Mouse (Mus musculus): ENCODE measurements around the gene Prr5.
A peak's percentile ranks its signal among the peaks of the same experiment; 100 is the strongest.
"Not testable (repeated sequence)": the region's sequence is repeated elsewhere in the genome, so short reads cannot be mapped to it uniquely, and the experiment has no call there.

Gene Prr5

GRCm38 (mm10) chr15:84714730-84715129 is 45.3 kb downstream of the Prr5 start:
- DNase-seq = peak; percentile 70

GRCm38 (mm10) chr15:84715132-84715531 is 45.7 kb downstream of the Prr5 start:
- no peak for DNase-seq

DNA sequence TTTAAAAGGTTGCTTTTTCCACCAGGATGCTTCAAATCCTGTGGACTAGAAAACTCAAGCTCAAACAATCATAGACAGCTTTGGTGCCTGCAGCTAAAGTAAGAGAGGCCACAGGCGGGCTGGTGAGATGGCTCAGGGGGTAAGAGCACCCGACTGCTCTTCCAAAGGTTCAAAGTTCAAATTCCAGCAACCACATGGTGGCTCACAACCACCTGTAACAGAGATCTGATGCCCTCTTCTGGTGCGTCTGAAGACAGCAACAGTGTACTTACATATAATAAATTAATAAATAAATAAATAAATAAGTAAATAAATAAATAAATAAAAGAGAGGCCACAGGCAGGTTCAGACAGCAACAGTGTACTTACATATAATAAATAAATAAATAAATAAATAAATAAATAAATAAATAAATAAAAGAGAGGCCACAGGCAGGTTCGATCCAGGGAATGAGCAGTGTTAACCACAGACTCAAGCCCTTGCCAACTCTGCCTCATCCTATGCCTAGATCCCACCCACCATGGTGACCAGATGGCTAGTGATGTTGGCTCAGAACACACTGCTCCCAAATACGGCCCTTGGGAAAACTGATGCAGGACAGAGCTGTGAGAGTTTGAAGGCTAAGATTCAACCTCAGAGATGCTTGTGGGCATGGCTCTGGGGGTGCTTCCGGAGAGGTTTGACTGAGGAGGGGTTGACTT is 48.3 kb downstream of the Prr5 start:
- not testable (repeated sequence) for DNase-seq

GRCm38 (mm10) chr15:84718785-84719184 is 49.4 kb downstream of the Prr5 start:
- no peak for DNase-seq

GRCm38 (mm10) chr15:84719791-84720190 is 50.4 kb downstream of the Prr5 start, which contains the start of gene Arhgap8:
Arhgap8 (plus strand) TSS chr15:84720052.
- DNase-seq = peak; percentile 55

DNA sequence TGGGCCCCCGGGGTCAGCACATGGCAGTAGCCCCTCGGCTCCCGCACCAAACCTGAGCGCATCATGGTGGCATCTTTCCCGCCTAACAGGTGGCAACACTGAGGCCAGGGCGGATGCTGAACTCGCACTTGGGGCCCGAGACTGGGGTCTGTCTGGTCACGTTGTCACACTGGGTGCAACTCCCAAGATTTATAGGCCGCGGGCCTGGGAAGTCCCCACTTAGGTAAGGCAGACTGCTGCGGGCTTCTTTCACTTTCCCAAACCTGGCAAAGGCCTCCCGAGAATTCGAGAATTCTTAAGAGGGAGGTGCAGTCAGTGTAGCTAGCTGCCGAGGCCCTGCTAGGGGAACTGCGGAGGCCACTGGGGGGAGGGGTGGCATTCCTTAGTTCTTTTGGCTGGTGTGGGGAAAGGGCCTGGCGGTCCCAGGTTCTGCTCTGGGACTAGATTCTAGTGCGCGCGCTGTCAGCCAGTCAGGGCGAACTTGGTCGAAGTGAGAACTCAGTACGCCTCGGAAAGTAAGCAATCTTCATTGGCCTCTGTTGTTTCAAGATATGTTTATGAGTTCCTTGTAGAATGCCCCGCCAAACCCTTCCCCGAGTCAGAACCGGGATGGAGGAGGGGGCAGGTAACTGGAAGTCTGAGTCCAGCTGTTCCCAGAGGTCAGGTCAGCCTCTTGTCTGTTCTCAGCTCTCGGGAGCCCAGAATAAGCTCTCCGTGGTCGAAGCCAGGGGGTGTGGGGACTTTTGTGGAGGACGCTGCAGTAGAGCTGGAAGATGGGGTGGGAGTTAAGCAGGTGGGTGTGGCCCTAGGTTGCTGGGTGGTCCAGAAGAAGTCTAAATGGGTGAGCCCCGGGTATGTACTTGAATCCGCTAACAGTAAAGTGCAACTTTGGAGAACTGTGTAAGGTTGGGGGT is 51.1 kb downstream of the Prr5 start:
- DNase-seq = no peak

DNA sequence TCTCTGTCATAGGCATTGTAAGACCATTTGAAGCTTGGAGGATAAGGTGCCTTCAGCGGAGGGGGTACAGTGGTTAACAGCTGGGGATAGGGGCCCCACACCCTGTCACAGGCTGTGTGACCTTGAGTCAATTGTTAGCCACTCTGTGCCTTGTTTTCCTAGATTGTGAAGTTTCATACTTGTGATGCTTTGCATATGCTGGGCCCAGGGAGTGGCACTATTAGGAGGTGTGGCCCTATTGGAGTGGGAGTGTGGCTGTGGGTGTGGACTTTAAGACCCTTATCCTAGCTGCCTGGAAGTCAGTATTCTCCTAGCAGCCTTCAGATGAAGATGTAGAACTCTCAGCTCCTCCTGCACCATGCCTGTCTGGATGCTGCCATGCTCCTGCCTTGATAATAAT is 54.2 kb downstream of the Prr5 start:
- DNase-seq = not testable (repeated sequence)

DNA sequence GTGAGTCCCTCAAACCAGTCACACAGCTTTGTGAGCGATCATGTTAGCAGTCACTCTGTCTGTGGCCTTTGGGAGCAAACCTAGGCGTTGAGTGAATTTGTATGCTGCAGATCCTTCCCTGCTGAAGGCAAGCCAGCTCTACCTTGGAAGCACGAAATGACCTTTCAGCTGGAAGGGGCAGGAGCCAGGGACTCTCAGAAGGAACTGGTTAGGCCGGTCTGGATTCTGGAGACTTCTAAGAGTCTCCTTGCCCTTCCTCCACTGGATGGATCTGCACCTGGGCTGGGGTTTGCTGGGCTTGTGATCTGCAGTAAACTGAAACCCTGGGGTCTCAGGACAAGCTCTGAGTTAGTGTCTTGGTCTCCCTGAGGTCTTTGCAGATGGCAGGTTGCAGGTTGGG is 54.8 kb downstream of the Prr5 start:
- DNase-seq = no peak

DNA sequence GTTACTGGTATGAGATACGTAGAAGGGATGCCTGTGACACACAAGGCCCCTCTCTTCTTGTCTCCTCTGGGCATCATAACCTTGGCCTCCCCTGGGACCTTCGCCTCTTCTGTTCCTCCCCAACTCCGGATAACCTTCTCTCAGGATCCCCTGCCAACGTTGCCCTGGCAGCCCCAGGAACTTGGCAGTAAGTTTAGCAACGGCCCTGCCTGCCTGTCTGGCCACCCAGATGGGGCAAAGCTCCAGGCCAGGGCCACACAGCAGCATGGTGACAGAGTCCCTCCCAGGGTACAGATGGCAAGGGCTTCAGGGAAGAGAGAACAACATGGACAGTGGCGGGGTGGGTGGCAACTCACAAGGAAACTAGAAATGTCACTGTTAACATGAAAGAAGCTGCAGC is 60.3 kb downstream of the Prr5 start:
- DNase-seq = no peak

DNA sequence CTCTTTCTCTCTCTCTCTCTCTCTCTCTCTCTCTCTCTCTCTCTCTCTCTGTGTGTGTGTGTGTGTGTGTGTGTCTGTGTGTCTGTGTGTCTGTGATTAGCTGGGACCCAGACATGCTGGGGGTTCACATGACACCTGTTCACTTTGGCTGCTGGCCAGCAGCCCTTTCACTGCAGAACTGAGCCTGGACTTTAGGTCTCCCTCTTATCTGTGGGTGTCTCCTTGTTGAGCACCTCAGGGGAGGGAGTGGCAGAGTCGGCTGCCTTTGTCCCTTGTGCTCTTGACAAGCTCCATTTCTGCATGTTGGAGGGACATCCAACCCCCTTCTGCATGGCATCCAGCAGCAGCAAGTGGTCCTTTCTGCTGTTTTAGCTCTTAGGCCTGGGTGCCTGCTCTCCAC is 61.5 kb downstream of the Prr5 start:
- no peak for DNase-seq

- no peak for DNase-seq
These were observed 62.4 kb downstream of the Prr5 start for GRCm38 (mm10) chr15:84731676-84732424.

GRCm38 (mm10) chr15:84732425-84732749 is 63.0 kb downstream of the Prr5 start:
- no peak for DNase-seq

DNA sequence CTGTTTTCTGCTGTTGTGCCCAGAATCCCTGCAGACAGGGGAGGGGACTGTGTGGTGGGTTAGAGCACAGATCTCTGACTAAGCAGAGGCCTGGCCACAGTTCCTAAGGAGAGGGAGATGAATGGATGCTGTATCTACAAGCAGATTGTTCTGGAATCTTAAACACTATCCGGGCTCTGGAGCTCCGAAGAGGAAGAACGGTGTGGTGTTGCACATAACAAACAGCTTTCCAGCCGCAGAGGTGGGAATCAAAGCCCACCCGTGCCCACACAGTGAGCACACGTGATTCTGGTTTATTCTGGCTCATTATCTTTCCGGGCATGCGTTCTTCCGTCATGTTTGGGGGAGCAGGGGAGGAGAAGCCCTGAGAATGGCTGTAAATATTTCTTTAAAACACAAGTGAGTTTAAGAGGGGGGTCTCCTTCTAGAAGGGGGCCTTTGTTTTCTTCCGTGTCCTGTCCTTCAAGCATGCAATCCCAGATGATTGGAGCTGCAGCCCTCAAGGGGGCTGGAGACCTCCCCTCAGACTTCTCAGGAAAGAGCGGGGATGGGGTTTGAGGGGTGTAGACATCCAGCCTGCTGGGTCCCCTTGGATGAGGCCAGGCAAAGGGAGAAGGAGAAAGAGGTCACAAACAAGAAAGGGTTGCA is 67.0 kb downstream of the Prr5 start:
- no peak for DNase-seq

- DNase-seq = no peak
These were observed 67.5 kb downstream of the Prr5 start for GRCm38 (mm10) chr15:84736994-84737346.

DNA sequence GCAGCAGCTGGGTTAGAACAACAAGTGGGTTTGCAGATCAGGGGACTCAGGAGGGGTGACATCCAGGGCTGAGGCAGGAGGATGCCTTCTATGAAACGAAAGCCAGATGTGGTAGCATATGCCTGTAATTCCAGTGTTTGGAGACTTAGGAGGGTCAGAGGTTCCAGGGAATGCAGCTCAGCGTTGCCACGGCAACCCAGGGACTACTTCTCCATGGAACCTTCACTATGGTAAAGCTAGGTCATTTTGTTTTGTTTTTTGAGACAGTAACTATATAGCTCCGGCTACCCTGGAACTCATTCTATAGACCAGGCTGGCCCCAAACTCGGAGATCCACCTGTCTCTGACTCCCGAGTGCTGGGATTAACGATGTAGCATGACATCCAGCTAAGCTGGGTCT is 68.8 kb downstream of the Prr5 start:
- DNase-seq = no peak

GRCm38 (mm10) chr15:84741573-84741972 is 72.2 kb downstream of the Prr5 start:
- no peak for DNase-seq

- no peak for DNase-seq
These were observed 73.9 kb downstream of the Prr5 start for GRCm38 (mm10) chr15:84743347-84743746.

GRCm38 (mm10) chr15:84744308-84744707 is 74.9 kb downstream of the Prr5 start:
- no peak for DNase-seq

- DNase-seq = no peak
These were observed 76.4 kb downstream of the Prr5 start for GRCm38 (mm10) chr15:84745831-84746230.
